Comparison of ENCODE assay signal across 15 mouse cellular contexts in genomic region chr11:112826193-112827043, GRCm38 (mm10). TPM values are rescaled to one million over a fixed set of nuclear protein-coding genes. Genes with fewer than 3 reads are reported as not detected.
DNase-seq lines count a peak whose midpoint lies in the region; ATAC-seq and TF ChIP-seq lines count a peak whose summit lies in the region.
"Had no signal": no experiment of that assay in that cellular context is flagged by ENCODE, and none has a peak within 500 bp of the region (broad histone marks: within the 10 kb centered on the region; RNA-seq: fewer than 3 reads in every experiment).

No protein-coding gene starts in this region.

- H3K4me2 ChIP-seq in forebrain, embryonic 13.5 days: no peak overlapping the region
- no peak overlapping the region for H3K4me2 ChIP-seq in hindbrain, embryonic 16.5 days (ENCODE audit: low read length)
- H3K4me2 ChIP-seq in midbrain, postnatal 0 days (ENCODE audit: low read depth, low read length, poor library complexity, severe bottlenecking): no peak overlapping the region
- H3K4me2 ChIP-seq: embryonic facial prominence, embryonic 13.5 days; liver, embryonic 15.5 days had no signal

- no peaks in the 10 kb centered on the region for H3K9me3 ChIP-seq in forebrain, embryonic 13.5 days (replicated peaks)
- no peaks in the 10 kb centered on the region for H3K9me3 ChIP-seq in hindbrain, embryonic 16.5 days (ENCODE audit: control insufficient read depth, low read length)
- no peaks in the 10 kb centered on the region for H3K9me3 ChIP-seq in midbrain, postnatal 0 days (ENCODE audit: low read length)
- H3K9me3 ChIP-seq: embryonic facial prominence, embryonic 13.5 days; liver, embryonic 15.5 days had no signal

- intact Hi-C loops in left cerebral cortex, postnatal 4 days (cut with DNase I): no loop called here

- DNase-seq in embryo, embryonic 10.5 days (ENCODE audit: low spot score): peak; percentile 80
- peak; percentile 33 for DNase-seq in midbrain, postnatal 0 days (ENCODE audit: low spot score)
- DNase-seq in urinary bladder, postnatal 25 days (ENCODE audit: low spot score): no peak
- no peak for DNase-seq in spleen, postnatal 10 days (ENCODE audit: low spot score in 2 of 2)
- DNase-seq in left cerebral cortex, postnatal 4 days: no peak
- DNase-seq: cerebellum, adult 2 months; kidney, postnatal 4 days; lung, postnatal 4 days; retina, postnatal 1 day; thymus, adult 18-20 months had no signal

- peak; percentile 75; the same call in 1 of the 2 replicates for ATAC-seq in forebrain, embryonic 13.5 days
- peak; percentile 71 for ATAC-seq in hindbrain, embryonic 16.5 days
- no peak for ATAC-seq in midbrain, postnatal 0 days (ENCODE audit: low FRiP score)
- ATAC-seq: intestine, embryonic 16.5 days had no signal

- TF ChIP-seq CTCF in midbrain, postnatal 0 days (IDR thresholded peaks at IDR 0.05): no peak

- no peak overlapping the region for H3K4me3 ChIP-seq in forebrain, embryonic 13.5 days
- H3K4me3 ChIP-seq in hindbrain, embryonic 16.5 days (ENCODE audit: low read length): no peak overlapping the region
- H3K4me3 ChIP-seq in midbrain, postnatal 0 days (ENCODE audit: low read depth, low read length): no peak overlapping the region
- H3K4me3 ChIP-seq: embryonic facial prominence, embryonic 13.5 days; liver, embryonic 15.5 days had no signal

- H3K27ac ChIP-seq in forebrain, embryonic 13.5 days: peak overlapping the region; percentile 20
- no peak overlapping the region for H3K27ac ChIP-seq in hindbrain, embryonic 16.5 days (ENCODE audit: low read depth, low read length)
- H3K27ac ChIP-seq in midbrain, postnatal 0 days (ENCODE audit: low read depth, low read length): no peak overlapping the region
- H3K27ac ChIP-seq: embryonic facial prominence, embryonic 13.5 days; liver, embryonic 15.5 days had no signal

- H3K4me1 ChIP-seq in forebrain, embryonic 13.5 days: peaks cover 14% of the 10 kb centered on the region
- H3K4me1 ChIP-seq in hindbrain, embryonic 16.5 days (ENCODE audit: control insufficient read depth, insufficient read depth, low read depth, low read length): no peaks in the 10 kb centered on the region
- H3K4me1 ChIP-seq in midbrain, postnatal 0 days (ENCODE audit: insufficient read depth, low read length): no peaks in the 10 kb centered on the region
- H3K4me1 ChIP-seq: liver, embryonic 15.5 days had no signal

- H3K27me3 ChIP-seq in forebrain, embryonic 13.5 days: no peaks in the 10 kb centered on the region
- no peaks in the 10 kb centered on the region for H3K27me3 ChIP-seq in hindbrain, embryonic 16.5 days (replicated peaks; ENCODE audit: control insufficient read depth, insufficient read depth, low read length)
- H3K27me3 ChIP-seq in midbrain, postnatal 0 days (ENCODE audit: insufficient read depth, low read length): no peaks in the 10 kb centered on the region
- H3K27me3 ChIP-seq: embryonic facial prominence, embryonic 13.5 days; liver, embryonic 15.5 days had no signal

- WGBS in forebrain, embryonic 13.5 days: 71% methylated on average over 6 of the region's 6 CpGs
- 37% methylated on average over 6 of the region's 6 CpGs for WGBS in hindbrain, embryonic 16.5 days
- WGBS in midbrain, postnatal 0 days: 39% methylated on average over 6 of the region's 6 CpGs

- H3K36me3 ChIP-seq in forebrain, embryonic 13.5 days (ENCODE audit: poor library complexity, severe bottlenecking): no peaks in the 10 kb centered on the region
- H3K36me3 ChIP-seq in hindbrain, embryonic 16.5 days (ENCODE audit: control insufficient read depth, insufficient read depth, low read length): no peaks in the 10 kb centered on the region
- no peaks in the 10 kb centered on the region for H3K36me3 ChIP-seq in midbrain, postnatal 0 days (ENCODE audit: insufficient read depth, low read length)
- H3K36me3 ChIP-seq: embryonic facial prominence, embryonic 13.5 days; liver, embryonic 15.5 days had no signal

- no peak overlapping the region for H3K9ac ChIP-seq in forebrain, embryonic 13.5 days
- H3K9ac ChIP-seq in hindbrain, embryonic 16.5 days (ENCODE audit: low read depth, low read length): no peak overlapping the region
- no peak overlapping the region for H3K9ac ChIP-seq in midbrain, postnatal 0 days (replicated peaks; ENCODE audit: low read length, poor library complexity, severe bottlenecking)
- H3K9ac ChIP-seq: embryonic facial prominence, embryonic 13.5 days; liver, embryonic 15.5 days had no signal

RNA-seq across cellular contexts. Expression of gene Sox9, which starts 44.4 kb away (rescaled TPM):
- 94.1 and 97.8 TPM in 2 replicates for polyA plus RNA-seq in forebrain, embryonic 13.5 days (2015; fragmentation: Nextera tagmentation; extraction: Ambion mirVana)
- 46.1 and 53.2 TPM in 2 replicates for polyA plus RNA-seq in hindbrain, embryonic 16.5 days (2015; fragmentation: Nextera tagmentation; extraction: Ambion mirVana)
- 10.4 TPM in 2 replicates for total RNA-seq in midbrain, postnatal 0 days (2014; rRNA removed)
- 35.4 and 36.5 TPM in 2 replicates for polyA plus RNA-seq in midbrain, postnatal 0 days (2015; fragmentation: Nextera tagmentation; extraction: Ambion mirVana)
- total RNA-seq in left cerebral cortex, postnatal 4 days (2021): 10 to 100 TPM; 21.3 to 21.4 TPM

Comparison
In these comparisons a context has a peak if more than half of its experiments do, and no peak if none do; other contexts are left out.
1. DNase-seq: peak in embryo, embryonic 10.5 days (single experiment) and midbrain, postnatal 0 days (single experiment); none in urinary bladder, postnatal 25 days (single experiment), spleen, postnatal 10 days (0 of 2) and left cerebral cortex, postnatal 4 days (single experiment).